Mouse (Mus musculus): ENCODE data around the gene C530008M17Rik.

C530008M17Rik gene

DNA sequence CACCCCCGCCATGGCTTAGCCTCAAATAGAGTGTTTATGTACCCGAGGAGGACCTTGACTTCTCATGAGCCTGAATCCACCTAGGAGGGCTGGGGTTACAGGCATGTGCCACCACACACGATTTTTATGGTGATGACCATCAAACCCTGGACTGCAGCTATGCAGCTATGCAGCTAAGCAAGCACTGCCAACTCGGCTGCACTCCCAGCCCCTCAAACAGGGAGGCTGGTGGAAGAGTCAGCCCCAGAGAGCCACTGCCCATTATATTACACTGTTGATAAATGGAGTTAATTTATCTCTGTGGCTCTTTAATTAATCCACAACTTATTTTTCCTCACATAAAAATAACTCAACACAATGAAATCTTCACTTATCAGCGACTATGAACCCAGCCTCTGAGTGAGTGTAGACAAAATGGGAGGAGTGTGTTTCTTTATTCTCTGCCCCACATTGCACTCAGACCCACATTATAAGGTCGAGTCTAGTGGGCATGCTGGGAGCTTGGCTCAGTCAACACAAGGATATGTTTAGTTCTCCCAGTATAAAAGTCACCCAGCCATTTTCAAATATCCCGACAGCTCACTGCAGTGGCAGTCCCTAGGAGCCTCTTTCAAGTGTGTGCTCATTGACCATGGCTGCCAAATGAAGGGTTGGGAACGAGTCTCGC, 117.3 kb downstream of the C530008M17Rik start:
- no peak for DNase-seq (ENCODE audit: low spot score)

DNA sequence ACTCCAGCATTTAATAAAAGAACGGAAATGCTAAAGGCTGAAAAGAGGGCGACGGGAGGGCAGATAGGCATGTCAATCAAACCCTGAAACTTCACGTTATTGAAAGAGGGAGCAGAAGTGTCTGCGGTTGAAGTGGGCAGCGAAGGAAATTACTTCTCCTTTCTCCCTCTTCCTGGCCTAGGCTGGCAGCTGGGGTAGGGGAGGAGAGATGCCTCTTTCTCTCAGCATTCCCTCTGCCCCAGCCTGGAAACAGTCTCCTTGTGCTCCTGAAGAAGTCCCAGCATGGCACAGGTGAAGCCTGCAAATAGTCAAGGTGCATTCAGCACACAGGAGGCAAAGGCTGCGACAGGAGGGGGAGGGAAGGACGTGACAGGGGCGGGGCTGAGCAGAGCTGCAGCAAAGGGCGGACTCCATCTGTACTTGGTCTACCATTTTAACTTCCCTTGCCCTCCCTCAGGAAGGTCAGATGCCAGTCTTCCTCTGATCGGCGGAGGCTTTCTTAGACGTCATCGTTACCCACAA, 122.8 kb downstream of the C530008M17Rik start:
- DNase-seq (ENCODE audit: low spot score) = no peak

DNA sequence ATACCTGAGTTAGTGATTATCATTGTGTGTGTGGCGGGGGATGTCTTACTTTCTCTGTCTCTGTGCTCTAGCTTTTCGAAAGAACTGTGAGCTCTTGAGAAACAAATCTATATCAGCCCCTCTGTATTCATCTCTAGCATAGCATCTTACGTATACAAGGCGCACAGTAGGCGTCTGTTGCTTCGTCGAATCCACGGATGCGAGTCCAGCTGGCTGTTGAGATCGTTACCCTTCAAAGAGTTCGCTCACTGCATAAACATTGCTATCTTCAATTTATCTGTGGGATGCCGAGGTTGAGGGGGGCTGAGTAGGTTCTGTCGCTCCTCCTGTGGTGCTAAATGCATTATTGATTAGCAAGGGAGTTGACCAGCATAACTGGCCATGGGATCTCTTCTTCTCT, 125.6 kb downstream of the C530008M17Rik start:
- no peak for DNase-seq (ENCODE audit: low spot score)

DNA sequence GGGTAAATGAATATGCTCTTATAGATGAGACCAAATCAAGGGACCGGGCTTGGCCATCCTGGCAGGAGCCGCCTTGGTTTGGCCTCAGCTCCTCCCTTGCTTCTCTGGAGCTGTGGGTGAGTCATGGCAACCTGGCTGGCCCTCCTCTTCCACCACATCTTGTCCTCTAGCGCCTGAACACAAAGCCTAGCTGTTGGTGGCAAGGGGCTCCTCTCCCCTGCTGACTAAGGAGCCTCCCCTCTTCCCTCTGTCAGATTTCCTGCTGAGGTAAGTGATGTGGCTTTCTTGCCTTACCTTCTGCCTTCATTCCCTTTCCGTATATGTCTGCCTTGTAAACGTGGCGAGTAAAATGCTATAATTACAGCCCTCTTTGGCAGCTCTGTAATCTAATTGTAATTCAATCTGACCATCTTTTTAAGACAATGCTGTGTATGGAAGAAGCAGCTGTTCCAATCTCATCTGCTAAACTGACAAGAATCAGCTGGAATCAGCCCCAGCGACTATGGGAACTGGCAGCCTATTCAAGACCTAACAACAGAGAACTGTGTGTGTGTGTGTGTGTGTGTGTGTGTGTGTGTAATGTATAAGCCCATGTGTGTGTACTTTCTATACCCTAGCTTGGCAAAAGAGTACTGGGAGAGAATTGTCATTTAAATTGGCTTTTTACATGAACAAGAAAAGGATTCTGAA, 126.2 kb downstream of the C530008M17Rik start:
- DNase-seq (ENCODE audit: low spot score) = no peak

DNA sequence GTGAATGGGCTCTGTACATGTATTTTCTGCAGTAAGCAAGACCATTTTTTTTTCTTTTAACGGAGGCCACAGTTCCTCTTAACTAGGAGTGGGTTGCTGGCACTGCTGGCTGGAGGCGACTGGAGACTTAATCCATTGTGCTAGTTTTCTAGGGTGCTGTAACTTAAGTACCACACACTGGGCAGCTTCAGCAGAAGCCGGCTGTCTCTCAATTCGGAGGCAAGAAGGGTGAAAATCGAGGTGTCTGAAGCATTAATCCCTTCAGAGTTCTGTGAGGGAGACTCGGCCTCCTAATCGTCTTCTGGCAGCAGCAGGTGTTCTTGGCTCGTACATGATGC, 126.8 kb downstream of the C530008M17Rik start:
- DNase-seq (ENCODE audit: low spot score) = no peak

DNA sequence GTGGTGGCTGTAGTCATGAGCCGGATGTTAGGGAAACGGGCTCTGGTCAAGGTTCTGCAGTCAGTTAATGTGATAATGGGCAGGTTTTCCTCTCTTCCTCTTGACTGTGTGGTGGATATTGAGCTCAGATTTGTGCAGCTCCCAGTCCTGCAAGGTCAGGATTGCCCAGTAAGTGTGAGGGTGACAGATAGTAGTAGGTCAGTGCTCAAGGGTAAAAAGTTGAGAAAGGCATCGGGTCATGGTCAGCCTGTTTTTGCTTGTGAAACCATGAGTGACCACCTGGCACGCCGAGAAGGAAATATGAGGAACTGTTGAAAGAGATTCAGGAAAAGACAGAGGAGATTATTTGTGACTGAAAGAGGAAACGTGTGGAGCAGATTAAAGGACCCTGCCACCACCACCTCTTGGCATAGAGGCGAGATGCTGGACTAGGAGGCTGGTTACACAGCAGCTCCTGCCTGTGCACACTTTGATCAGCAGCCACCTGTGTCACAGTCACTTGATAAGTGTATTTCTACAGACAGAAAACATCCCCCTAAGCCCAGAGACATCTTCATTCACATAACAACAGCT, 127.9 kb downstream of the C530008M17Rik start:
- DNase-seq (ENCODE audit: low spot score) = no peak

DNA sequence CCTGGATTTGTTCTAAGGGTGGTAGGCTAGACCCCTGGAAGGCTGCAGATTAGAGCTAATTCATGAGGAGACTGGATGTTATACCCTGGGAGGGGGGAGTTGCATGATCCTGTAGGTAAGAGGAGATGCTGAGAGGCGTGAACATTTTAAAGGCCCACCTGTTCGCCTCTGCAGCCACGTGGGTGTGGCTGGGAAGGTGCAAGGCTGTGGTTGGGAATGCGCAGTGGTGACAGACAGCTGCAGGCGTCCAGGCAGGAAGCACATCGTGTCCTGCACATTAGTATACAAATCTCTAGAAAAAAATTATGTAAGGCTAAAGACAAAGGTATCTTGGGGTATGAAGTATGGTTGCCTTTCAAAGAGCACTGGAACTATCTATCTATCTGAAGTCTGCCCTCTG, 128.7 kb downstream of the C530008M17Rik start:
- no peak for DNase-seq (ENCODE audit: low spot score)

DNA sequence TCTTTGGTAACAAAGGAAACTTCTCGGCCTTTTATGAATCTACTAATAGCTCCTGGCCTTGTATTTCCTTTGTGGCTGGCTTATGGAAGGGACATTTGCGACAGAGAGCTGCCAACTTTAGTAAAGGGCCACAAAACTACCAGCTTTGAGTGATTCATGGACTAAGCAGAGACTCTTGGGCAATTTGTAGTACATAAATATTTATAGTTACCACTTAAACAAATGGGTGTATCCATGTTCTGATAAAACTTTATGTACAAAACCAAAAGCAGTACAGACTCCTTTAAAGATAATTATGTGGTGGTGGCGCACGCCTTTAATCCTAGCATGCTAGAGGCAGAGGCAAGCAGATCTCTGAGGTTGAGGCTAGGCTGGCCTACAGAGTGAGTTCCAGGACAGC, 133.6 kb downstream of the C530008M17Rik start:
- no peak for DNase-seq (ENCODE audit: low spot score)

DNA sequence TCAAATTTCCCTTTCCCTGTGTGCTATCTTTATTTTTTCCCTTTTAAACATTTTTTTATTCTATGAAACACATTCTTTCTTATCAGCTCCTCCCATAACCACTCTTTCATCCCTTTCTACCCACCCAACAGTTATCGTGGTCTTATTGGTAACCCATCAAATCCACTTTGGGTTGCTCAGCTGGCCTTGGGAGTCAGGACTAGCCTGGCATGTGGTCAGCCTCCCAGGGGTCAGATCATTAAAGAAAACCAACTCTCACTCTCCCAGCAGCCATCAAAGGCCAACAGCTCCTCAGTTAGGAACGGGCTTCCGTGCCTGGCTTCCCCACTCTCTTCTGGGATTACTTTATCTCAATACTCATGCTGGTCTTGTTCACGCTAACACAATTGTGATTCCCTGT, 135.0 kb downstream of the C530008M17Rik start:
- DNase-seq (ENCODE audit: low spot score) = no peak

DNA sequence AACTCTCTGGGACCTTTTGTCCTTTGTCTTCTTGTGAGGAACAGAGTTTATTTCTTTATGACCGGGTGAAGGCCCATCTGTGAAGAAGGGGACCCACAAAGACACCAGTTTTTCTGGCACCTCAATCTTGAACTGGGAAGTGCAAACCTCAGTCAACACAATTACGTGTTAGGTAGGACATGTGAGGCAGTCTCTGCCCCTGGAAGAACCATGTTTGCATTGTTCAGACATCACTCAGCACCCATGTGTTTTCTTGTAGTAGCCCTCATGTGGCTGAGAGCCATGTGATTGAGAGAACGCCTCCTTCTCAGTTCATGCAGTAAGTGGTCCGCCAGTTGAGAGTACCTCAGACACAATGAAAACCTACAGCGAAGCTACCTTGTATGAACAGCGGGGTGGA, 136.4 kb downstream of the C530008M17Rik start:
- DNase-seq (ENCODE audit: low spot score) = no peak

DNA sequence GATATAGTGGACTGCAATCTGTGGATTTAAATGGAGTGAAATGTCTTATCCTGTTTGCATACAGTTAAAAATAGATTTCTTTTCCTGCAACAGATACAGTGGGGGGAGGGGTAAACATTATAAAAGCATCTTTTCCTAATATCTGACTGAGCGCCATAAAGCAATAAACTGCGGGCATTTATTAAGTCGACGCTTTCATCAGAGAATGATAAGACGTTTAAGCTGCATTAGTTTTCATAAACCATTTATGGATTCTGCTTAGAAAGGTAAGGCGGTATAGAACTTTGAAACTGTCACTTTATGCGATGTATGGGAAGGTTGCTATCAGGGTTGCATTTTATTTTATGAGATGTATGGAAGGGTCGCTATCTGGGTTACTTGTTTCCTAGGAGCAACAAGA, 141.7 kb downstream of the C530008M17Rik start:
- no peak for DNase-seq (ENCODE audit: low spot score)

DNA sequence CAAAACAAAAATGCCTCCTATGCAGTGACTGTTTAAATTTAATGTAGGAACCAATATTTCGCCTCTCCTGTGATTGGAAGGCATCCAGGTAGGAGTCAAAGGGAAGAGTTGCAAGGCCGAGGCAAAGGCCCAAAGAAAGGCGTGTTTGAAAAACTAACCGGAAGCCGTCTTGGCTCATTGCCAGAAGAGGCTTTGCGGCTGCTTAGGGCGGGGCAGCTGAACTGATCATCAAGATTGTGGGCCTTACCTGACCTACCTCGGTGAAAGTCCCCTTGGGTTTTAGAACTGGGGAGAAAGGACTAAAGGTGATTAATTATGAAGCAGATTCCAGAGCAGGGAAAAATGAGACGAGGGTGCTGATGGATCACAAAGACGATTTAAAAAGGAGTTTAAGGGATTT, 143.2 kb downstream of the C530008M17Rik start:
- no peak for DNase-seq (ENCODE audit: low spot score)

DNA sequence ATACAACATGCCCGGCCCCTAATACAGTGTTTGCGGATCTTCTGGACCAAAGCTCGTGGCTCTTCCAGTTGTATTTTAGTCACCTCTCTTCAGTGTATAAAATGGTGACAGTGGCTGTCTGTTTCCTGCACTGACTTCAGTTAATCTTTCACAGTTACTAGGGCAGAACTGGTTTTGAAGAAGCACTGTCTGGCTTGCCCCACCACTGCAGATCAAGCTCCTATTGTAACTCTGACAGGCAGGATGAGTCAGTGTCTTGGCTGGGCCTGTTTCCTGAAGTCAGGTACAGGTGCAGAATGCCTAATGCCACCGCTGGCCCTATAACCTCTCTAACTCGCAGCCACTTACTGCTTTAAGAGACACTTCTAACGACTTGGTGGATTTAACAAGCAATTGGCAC, 152.7 kb downstream of the C530008M17Rik start:
- no peak for DNase-seq (ENCODE audit: low spot score)

DNA sequence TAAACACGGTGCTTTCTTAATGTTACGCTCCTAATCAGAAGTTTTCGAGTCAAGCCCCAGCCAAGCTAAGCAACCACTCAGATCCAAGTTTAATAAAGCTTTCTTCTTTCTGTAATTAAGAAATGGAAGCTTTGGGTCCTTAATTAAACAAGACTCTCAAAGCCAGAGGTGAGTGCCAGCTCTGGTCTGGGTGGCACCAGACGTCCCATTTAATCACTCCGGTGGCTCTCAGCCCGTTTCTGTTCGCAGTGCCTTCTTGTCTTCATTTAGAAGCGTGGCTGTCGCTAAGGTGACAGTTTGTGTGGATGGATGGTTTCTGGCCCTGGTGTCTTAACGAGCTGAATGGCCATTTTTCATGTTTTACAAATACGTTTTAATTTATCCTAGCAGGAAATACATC, 158.7 kb downstream of the C530008M17Rik start:
- no peak for DNase-seq (ENCODE audit: low spot score)

DNA sequence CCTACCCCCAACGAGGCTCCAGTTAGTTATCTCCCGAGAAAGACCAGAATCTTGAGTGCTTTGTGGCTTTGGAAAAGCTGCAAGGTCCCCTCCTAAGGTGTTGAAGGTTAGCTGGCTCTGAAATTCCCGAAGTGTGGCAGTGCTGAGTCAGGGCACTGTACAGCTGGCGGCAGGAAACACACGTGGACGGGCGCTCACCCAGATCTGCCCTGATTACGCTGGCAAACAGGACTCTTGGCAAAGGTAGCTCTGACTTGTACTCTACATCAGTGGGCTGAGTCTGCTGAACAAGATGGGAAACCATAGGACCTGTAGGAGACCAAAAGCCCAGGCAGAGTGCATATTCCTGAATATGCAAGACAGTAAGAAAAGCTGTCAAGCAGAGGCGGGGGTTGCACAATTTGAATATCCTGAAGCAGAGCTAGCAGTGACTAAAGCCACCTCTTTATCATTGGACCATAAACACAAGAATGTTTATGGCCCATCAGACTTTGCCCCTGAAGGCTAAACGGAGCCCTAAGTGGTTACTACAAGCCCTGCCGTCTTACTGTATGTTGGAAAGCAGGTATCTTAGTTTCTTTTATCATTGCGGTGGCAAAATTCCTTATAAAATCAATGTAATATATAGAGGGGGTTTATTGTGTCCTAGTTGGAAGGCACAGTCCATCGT, 159.6 kb downstream of the C530008M17Rik start:
- DNase-seq (ENCODE audit: low spot score) = no peak

DNA sequence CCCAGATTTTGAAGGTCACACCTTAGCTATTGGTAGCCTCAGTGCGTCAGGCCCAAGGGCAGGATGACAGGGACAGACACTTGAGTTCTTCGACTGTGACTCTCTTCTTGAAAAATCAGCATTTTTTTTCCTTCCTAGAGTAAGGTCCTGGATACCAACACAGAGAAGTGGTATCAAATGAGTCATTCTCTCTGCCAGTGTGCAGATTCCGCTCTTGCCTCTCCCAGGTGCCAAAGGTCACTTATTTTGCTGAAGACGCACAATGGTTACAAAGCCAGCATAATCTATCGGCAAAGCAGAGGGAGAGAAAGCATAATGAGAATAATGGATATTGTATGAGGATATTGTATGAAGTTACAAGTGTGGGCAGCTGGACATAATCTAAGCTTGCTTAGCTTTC, 160.4 kb downstream of the C530008M17Rik start:
- DNase-seq (ENCODE audit: low spot score) = no peak

DNA sequence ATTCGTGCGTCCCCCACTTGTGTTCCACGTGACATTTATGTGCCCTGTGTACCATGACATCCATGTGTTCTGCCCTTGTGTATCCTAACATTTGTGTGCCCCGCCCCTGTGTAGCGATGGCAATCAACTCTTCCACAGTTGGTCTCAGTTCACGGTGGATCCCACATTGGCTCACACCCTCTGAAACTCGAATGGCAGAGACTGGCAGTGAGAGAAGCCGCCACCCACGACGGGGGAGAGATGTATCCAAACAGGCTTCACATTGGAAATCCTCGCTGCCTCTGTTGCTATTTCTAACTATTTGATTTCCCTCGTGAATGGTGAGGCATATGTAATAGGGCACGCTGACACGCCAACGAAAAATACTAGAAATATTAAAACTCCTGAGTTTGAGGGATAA, 161.4 kb downstream of the C530008M17Rik start:
- no peak for DNase-seq (ENCODE audit: low spot score)

DNA sequence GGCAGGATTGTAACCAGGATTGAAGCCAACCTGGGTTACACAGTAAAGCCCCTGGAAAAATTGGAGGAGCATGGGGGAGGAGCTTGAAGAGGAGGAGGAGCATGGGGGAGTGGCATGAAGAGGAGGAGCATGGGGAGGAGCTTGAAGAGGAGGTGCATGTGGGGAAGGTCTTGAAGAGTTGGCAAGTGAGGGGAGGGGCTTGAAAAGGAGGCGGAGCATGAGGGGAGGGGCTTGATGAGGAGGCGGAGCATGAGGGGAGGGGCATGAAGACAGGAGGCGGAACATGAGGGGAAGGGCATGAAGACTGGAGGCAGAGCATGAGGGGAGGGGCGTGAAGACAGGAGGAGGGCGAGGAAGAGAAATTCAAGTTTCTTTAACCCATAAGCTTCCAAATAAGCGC, 162.5 kb downstream of the C530008M17Rik start:
- DNase-seq (ENCODE audit: low spot score) = no peak

DNA sequence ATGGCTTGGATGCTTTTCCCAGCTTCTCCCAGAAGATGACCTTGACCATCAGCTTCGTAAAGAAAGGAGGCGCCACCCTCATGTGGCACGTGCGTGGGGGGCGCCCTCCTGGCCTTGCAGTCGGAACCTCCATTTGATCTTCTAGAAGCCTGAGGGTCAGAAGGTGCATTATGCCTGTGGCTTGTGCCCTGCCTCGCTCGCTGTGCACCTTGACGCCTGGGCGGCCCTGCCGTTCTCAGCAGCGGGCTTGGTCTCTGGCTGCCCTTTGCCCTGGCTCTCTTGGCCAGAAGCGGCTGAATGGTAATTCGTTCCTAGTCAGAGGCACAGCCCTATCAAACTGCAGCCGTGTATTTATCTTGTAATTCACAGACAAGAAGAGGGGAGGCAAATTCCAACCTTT, 165.8 kb downstream of the C530008M17Rik start:
- DNase-seq (ENCODE audit: low spot score) = no peak

DNA sequence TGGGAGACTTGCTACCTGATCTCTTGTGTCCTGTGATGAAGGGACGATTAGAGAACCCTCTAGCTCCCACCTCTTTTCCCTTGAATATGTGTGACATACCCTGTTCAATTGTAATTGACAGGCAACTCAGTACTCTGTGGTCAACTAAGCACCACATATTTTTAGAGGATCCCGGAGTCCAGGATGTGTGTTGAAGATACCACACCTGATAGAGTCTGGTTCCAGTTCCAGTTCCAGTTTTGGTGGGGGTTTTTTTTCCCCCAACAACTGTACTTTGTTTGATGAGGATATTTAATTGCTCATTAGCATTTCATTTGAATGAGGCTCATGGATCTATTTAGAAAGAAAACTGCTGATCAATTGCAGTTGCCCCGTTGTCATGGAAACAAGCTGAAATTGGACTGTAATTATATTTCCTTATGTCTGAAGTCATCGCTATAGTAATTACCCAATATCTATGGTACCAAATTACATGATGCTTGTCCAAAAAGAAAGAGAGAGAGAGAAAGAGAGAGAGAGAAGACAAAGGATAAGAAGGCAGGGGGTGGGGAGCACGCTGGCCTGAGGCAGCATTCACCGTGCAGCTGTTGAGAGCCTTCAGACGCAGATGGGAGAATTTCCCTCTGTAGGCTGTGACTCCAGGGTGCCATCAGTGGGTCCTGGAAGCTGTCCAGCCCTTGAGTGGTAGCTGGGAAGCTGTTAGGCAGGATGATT, 172.4 kb downstream of the C530008M17Rik start:
- DNase-seq (ENCODE audit: low spot score) = no peak

DNA sequence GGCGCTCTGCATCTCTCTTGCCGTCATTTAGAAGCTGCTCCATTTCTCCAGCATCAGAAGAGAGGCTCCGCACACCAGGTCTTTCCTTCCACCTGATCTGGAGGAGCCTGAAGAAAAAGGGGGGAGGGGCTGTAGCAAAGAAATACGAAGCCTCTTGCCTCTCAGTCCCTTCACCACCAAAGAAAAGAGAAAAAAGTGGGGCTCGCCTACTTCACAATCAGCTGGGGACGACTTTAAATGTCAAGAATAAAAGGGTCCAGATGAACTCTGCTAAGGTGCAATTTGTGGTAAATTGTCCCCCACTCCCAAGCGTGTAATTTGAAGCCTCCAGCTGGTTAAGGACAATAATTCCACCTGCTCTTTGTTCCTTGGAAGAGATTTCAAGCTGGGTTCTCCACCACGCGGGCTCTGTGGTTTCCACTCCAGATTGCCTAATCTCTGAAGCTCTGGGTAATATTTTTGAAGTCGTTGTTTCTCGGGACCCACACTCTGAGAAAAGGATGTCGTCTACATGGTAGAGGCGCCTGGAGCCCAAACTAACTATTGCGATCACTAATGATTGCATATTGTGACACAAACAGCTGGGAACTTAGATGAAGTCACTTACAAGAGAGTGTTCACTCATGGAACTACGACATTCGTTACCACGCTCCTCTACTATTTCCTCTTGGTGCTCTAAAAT, 176.4 kb downstream of the C530008M17Rik start:
- no peak for DNase-seq (ENCODE audit: low spot score)

DNA sequence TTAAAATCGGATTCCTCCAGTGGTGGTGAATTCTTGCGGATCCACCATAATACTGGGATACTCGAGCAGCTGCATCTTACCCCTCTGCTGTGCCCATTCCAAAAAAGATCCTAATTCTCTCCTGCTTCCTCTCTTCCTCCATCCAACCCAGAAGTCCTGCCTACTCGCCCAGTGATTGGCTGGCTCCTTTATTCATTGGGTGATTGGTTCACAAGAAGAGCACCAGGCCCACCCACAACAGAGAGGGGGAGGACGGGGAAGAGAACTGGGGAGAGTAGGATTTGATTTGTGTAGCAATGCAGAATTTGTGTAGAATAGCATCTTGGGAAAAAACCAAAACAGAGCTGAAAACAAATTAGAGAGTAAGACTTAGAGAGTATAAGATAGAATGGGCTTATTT, 180.7 kb downstream of the C530008M17Rik start:
- DNase-seq (ENCODE audit: low spot score) = no peak

Data from ovary, postnatal 10 days (tissue).